Mouse (Mus musculus): Measurements from ENCODE around the gene Arhgef28. TPM values are rescaled to one million over a fixed set of nuclear protein-coding genes. Genes with fewer than 3 reads are reported as not detected.

The Arhgef28 gene
- polyA plus RNA-seq, 1 experiment from 2014 or later = 8.6 TPM

GRCm38 (mm10) chr13:98121124-98121470 lies 85.1 kb downstream of the Arhgef28 start:
- H3K36me3 ChIP-seq (replicated peaks; ENCODE audit: control insufficient read depth, insufficient read depth, low read depth, low read length) = no peaks in the 10 kb centered on the region
- no peaks in the 10 kb centered on the region for H3K4me1 ChIP-seq (ENCODE audit: control insufficient read depth, insufficient read depth, low read length)
- ATAC-seq (replicated peaks; ENCODE audit: insufficient number of reproducible peaks, low FRiP score, low TSS enrichment, low read depth) (no peak), DNase-seq (ENCODE audit: low spot score) (no peak)
- H3K9ac ChIP-seq (replicated peaks; ENCODE audit: low read length) = no peak overlapping the region
- H3K4me2 ChIP-seq (ENCODE audit: low read depth, low read length) = no peak overlapping the region
- no peak overlapping the region for H3K4me3 ChIP-seq (ENCODE audit: low read depth, low read length)
- WGBS = 88% methylated on average over 4 of the region's 4 CpGs
- no peaks in the 10 kb centered on the region for H3K9me3 ChIP-seq (replicated peaks; ENCODE audit: control insufficient read depth, low read length)
- H3K27ac ChIP-seq (replicated peaks; ENCODE audit: low read depth, low read length) = no peak overlapping the region
- H3K27me3 ChIP-seq (ENCODE audit: control insufficient read depth, insufficient read depth, low read length) = no peaks in the 10 kb centered on the region

GRCm38 (mm10) chr13:98120356-98121123 lies 85.7 kb downstream of the Arhgef28 start:
- DNase-seq (ENCODE audit: low spot score) = no peak
- no peaks in the 10 kb centered on the region for H3K4me1 ChIP-seq (ENCODE audit: control insufficient read depth, insufficient read depth, low read length)
- H3K27ac ChIP-seq (replicated peaks; ENCODE audit: low read depth, low read length) = no peak overlapping the region
- H3K36me3 ChIP-seq (replicated peaks; ENCODE audit: control insufficient read depth, insufficient read depth, low read depth, low read length) = no peaks in the 10 kb centered on the region
- no peaks in the 10 kb centered on the region for H3K9me3 ChIP-seq (replicated peaks; ENCODE audit: control insufficient read depth, low read length)
- no peak overlapping the region for H3K9ac ChIP-seq (replicated peaks; ENCODE audit: low read length)
- no peaks in the 10 kb centered on the region for H3K27me3 ChIP-seq (ENCODE audit: control insufficient read depth, insufficient read depth, low read length)
- ATAC-seq (replicated peaks; ENCODE audit: insufficient number of reproducible peaks, low FRiP score, low TSS enrichment, low read depth) = no peak
- WGBS = 76% methylated on average over 11 of the region's 11 CpGs
- H3K4me3 ChIP-seq (ENCODE audit: low read depth, low read length) = no peak overlapping the region
- H3K4me2 ChIP-seq (ENCODE audit: low read depth, low read length) = no peak overlapping the region

GRCm38 (mm10) chr13:98118291-98118690 lies 87.9 kb downstream of the Arhgef28 start:
- no peaks in the 10 kb centered on the region for H3K9me3 ChIP-seq (replicated peaks; ENCODE audit: control insufficient read depth, low read length)
- no peak overlapping the region for H3K4me2 ChIP-seq (ENCODE audit: low read depth, low read length)
- WGBS = 65% methylated on average over 4 of the region's 4 CpGs
- H3K27ac ChIP-seq (replicated peaks; ENCODE audit: low read depth, low read length) = no peak overlapping the region
- DNase-seq (ENCODE audit: low spot score) (no peak), ATAC-seq (replicated peaks; ENCODE audit: insufficient number of reproducible peaks, low FRiP score, low TSS enrichment, low read depth) (no peak)
- no peak overlapping the region for H3K9ac ChIP-seq (replicated peaks; ENCODE audit: low read length)
- H3K27me3 ChIP-seq (ENCODE audit: control insufficient read depth, insufficient read depth, low read length) = no peaks in the 10 kb centered on the region
- H3K4me1 ChIP-seq (ENCODE audit: control insufficient read depth, insufficient read depth, low read length) = no peaks in the 10 kb centered on the region
- no peaks in the 10 kb centered on the region for H3K36me3 ChIP-seq (replicated peaks; ENCODE audit: control insufficient read depth, insufficient read depth, low read depth, low read length)
- H3K4me3 ChIP-seq (ENCODE audit: low read depth, low read length) = no peak overlapping the region

GRCm38 (mm10) chr13:98117566-98118254 lies 88.5 kb downstream of the Arhgef28 start:
- no peak overlapping the region for H3K27ac ChIP-seq (replicated peaks; ENCODE audit: low read depth, low read length)
- H3K36me3 ChIP-seq (replicated peaks; ENCODE audit: control insufficient read depth, insufficient read depth, low read depth, low read length) = no peaks in the 10 kb centered on the region
- DNase-seq (ENCODE audit: low spot score) (no peak), ATAC-seq (replicated peaks; ENCODE audit: insufficient number of reproducible peaks, low FRiP score, low TSS enrichment, low read depth) (no peak)
- no peak overlapping the region for H3K4me2 ChIP-seq (ENCODE audit: low read depth, low read length)
- no peaks in the 10 kb centered on the region for H3K4me1 ChIP-seq (ENCODE audit: control insufficient read depth, insufficient read depth, low read length)
- 68% methylated on average over 7 of the region's 7 CpGs for WGBS
- no peak overlapping the region for H3K9ac ChIP-seq (replicated peaks; ENCODE audit: low read length)
- no peaks in the 10 kb centered on the region for H3K27me3 ChIP-seq (ENCODE audit: control insufficient read depth, insufficient read depth, low read length)
- H3K4me3 ChIP-seq (ENCODE audit: low read depth, low read length) = no peak overlapping the region
- no peaks in the 10 kb centered on the region for H3K9me3 ChIP-seq (replicated peaks; ENCODE audit: control insufficient read depth, low read length)

- no peaks in the 10 kb centered on the region for H3K9me3 ChIP-seq (replicated peaks; ENCODE audit: control insufficient read depth, low read length)
- DNase-seq (ENCODE audit: low spot score) (no peak), ATAC-seq (replicated peaks; ENCODE audit: insufficient number of reproducible peaks, low FRiP score, low TSS enrichment, low read depth) (no peak)
- no peak overlapping the region for H3K4me2 ChIP-seq (ENCODE audit: low read depth, low read length)
- H3K4me1 ChIP-seq (ENCODE audit: control insufficient read depth, insufficient read depth, low read length) = no peaks in the 10 kb centered on the region
- no peak overlapping the region for H3K27ac ChIP-seq (replicated peaks; ENCODE audit: low read depth, low read length)
- 69% methylated on average over 6 of the region's 6 CpGs for WGBS
- no peak overlapping the region for H3K4me3 ChIP-seq (ENCODE audit: low read depth, low read length)
- no peaks in the 10 kb centered on the region for H3K36me3 ChIP-seq (replicated peaks; ENCODE audit: control insufficient read depth, insufficient read depth, low read depth, low read length)
- H3K27me3 ChIP-seq (ENCODE audit: control insufficient read depth, insufficient read depth, low read length) = no peaks in the 10 kb centered on the region
- no peak overlapping the region for H3K9ac ChIP-seq (replicated peaks; ENCODE audit: low read length)
Observed at GRCm38 (mm10) chr13:98115650-98116049, 90.6 kb downstream of the Arhgef28 start.

GRCm38 (mm10) chr13:98115051-98115450 lies 91.2 kb downstream of the Arhgef28 start:
- Histone ChIP-seq H3K9ac (replicated peaks; ENCODE audit: low read length) (no peak overlapping the region), H3K27me3 (ENCODE audit: control insufficient read depth, insufficient read depth, low read length) (no peaks in the 10 kb centered on the region), H3K4me1 (ENCODE audit: control insufficient read depth, insufficient read depth, low read length) (no peaks in the 10 kb centered on the region), H3K4me2 (ENCODE audit: low read depth, low read length) (no peak overlapping the region), H3K9me3 (replicated peaks; ENCODE audit: control insufficient read depth, low read length) (no peaks in the 10 kb centered on the region), H3K27ac (replicated peaks; ENCODE audit: low read depth, low read length) (no peak overlapping the region), H3K4me3 (ENCODE audit: low read depth, low read length) (no peak overlapping the region), H3K36me3 (replicated peaks; ENCODE audit: control insufficient read depth, insufficient read depth, low read depth, low read length) (no peaks in the 10 kb centered on the region)
- ATAC-seq (replicated peaks; ENCODE audit: insufficient number of reproducible peaks, low FRiP score, low TSS enrichment, low read depth) = no peak
- no peak for DNase-seq (ENCODE audit: low spot score)
- WGBS = 80% methylated on average over 4 of the region's 4 CpGs

GRCm38 (mm10) chr13:98112812-98113503 lies 93.3 kb downstream of the Arhgef28 start:
- Histone ChIP-seq H3K9ac (replicated peaks; ENCODE audit: low read length) (no peak overlapping the region), H3K27me3 (ENCODE audit: control insufficient read depth, insufficient read depth, low read length) (no peaks in the 10 kb centered on the region), H3K4me1 (ENCODE audit: control insufficient read depth, insufficient read depth, low read length) (no peaks in the 10 kb centered on the region), H3K36me3 (replicated peaks; ENCODE audit: control insufficient read depth, insufficient read depth, low read depth, low read length) (no peaks in the 10 kb centered on the region), H3K4me2 (ENCODE audit: low read depth, low read length) (no peak overlapping the region), H3K9me3 (replicated peaks; ENCODE audit: control insufficient read depth, low read length) (no peaks in the 10 kb centered on the region), H3K27ac (replicated peaks; ENCODE audit: low read depth, low read length) (no peak overlapping the region), H3K4me3 (ENCODE audit: low read depth, low read length) (no peak overlapping the region)
- DNase-seq (ENCODE audit: low spot score) (no peak), ATAC-seq (replicated peaks; ENCODE audit: insufficient number of reproducible peaks, low FRiP score, low TSS enrichment, low read depth) (no peak)
- 63% methylated on average over 7 of the region's 7 CpGs for WGBS

GRCm38 (mm10) chr13:98111531-98111930 lies 94.7 kb downstream of the Arhgef28 start:
- WGBS = 71% methylated on average over 5 of the region's 5 CpGs
- Histone ChIP-seq H3K9me3 (replicated peaks; ENCODE audit: control insufficient read depth, low read length) (no peaks in the 10 kb centered on the region), H3K4me1 (ENCODE audit: control insufficient read depth, insufficient read depth, low read length) (no peaks in the 10 kb centered on the region), H3K36me3 (replicated peaks; ENCODE audit: control insufficient read depth, insufficient read depth, low read depth, low read length) (no peaks in the 10 kb centered on the region), H3K4me2 (ENCODE audit: low read depth, low read length) (no peak overlapping the region), H3K27ac (replicated peaks; ENCODE audit: low read depth, low read length) (no peak overlapping the region), H3K9ac (replicated peaks; ENCODE audit: low read length) (no peak overlapping the region), H3K4me3 (ENCODE audit: low read depth, low read length) (no peak overlapping the region), H3K27me3 (ENCODE audit: control insufficient read depth, insufficient read depth, low read length) (no peaks in the 10 kb centered on the region)
- ATAC-seq (replicated peaks; ENCODE audit: insufficient number of reproducible peaks, low FRiP score, low TSS enrichment, low read depth) = no peak
- no peak for DNase-seq (ENCODE audit: low spot score)

All from embryonic facial prominence, embryonic 11.5 days (tissue).